Mouse (Mus musculus) adrenal gland, postnatal 10 days (tissue): ENCODE measurements around the gene Egf. TPM values are rescaled to one million over a fixed set of nuclear protein-coding genes. Genes with fewer than 3 reads are reported as not detected.
"Not testable (repeated sequence)": the region's sequence is repeated elsewhere in the genome, so short reads cannot be mapped to it uniquely, and the experiment has no call there.

Experiments
- DNase-seq: peaks from one replicate; pipeline ENCODE4 v3.0.0; 2021; ENCODE audit warnings: mixed read lengths
- long read RNA-seq, 2 experiments: library from polyadenylated mRNA; stranded (forward); transcript quantifications; one replicate each; pipeline ENCODE4 v2.0.0; 2021
- total RNA-seq, 2 experiments: library from RNA; stranded (reverse); gene quantifications; 2 replicates each; pipeline ENCODE4 v1.2.3; 2021

Egf gene
- 1 to 10 TPM in 1 of 2 experiments, under 1 TPM in 1; 0.69 to 3.2 TPM for total RNA-seq
- long read RNA-seq, experiment 1, partial matches to known transcripts, result 0 of 1 reads
- long read RNA-seq, experiment 1, other reads (novel, unspliced or antisense), result 1 of 1 reads
- long read RNA-seq, experiment 2, partial matches to known transcripts, result 2 of 3 reads
- long read RNA-seq, experiment 2, other reads (novel, unspliced or antisense), result 1 of 3 reads

DNA sequence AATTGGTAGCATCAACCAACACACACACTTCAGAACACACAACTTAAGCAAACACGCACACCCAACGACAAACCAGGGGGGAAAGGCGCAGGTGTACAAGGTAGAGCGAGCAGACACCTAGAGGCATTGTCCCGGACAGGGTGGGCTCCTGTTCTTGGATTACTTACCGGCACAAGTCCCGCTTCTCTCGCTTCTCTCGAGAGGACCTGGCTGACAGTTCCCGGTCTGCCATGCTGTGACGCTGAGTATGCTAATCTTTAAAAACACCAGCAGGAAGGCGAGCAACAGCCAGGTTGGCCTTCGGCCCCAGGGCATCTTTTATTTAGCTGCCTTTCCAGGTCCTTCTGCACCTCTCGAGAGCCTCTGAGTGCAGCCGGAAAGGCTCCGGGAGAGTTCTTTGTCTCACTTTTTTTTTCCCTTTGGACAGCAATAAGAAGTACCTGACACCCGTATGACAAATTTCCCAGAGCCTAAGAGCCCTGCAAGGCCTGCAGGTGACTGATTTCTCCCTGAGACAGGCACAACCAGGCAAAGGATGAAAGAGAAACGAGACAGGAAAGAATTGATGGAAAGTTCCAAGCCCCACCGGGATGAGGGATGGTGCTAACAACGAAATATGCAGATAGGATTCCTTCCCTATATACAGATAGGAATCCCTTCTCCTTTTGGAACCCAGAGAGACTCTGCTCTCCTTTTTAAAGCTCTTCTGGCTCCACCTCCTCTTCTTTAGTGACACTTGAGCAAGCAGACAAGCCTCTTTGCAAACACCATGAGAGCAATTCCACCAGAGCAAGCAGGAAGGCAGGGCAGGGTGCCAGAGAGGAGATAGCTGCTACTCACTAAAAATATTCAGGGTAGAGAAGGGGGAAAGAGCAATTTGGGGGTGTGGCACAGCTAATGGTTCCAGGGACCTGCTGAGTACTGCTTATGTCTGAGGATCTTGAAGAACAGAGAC lies at the start of gene Egf:
TSS of gene Egf (minus strand) at position 667 of the 955 bp plus-strand sequence.
- DNase-seq, result peak; percentile 14

DNA sequence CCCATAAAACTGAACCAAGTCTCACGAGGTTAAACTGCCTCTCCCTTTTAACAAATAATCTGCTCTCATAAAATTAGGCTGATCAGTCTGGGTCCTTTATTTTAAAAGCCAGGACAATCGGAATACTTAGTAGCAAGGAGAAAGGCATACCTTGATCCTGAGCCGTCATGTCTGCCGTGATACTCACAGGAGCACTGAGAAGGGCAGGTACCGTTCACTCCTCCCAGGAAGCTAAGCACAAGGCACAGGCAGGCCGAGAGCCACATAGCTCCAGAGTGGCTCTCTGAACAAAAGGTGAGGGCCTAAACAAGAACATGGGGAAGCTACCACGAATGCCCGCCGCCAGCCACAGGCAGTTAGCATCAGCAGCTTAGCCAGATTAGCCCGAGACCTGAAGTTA lies 48.6 kb upstream of the Egf start, which contains the start of gene Lrit3:
TSS of gene Lrit3 (minus strand) at position 266 of the 400 bp plus-strand sequence.
- no peak for DNase-seq

DNA sequence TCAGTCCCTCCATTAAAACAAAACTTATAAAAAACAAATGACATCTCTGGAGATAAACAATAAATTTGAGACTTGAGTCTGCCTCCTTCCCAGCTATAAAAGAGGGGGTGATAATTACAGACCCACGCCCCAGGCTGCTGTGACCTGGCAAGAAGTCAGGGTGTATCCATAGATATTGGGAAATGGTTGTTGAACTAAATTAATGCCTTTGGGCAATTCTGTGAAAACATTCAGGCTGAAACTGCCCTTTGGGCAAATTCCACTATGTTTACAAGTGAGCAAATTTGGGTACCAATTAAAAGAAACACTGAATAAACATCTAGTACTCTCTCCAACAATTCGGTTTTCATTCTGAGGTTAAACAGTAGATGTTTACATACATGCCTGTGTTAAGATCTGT lies 43.9 kb upstream of the Egf start:
- DNase-seq, result no peak

DNA sequence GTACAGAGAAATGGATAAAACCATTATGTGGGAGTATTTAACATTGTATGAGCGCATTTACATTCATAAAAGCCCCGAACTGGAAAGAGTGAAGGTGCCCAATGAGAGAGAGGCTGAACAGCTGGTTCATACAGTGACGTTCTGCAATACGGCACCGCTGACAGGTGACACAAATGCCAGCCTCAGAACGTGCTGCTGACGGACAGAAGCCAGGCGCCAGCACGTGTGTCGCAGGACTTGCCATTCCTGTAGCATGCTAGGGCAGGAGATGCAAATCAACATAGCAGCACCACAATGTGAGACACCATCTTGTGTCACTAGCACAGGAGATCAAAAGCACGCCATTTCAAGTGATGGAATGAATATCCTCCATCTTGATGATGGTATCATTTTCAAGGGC lies 43.4 kb upstream of the Egf start:
- DNase-seq, result no peak

DNA sequence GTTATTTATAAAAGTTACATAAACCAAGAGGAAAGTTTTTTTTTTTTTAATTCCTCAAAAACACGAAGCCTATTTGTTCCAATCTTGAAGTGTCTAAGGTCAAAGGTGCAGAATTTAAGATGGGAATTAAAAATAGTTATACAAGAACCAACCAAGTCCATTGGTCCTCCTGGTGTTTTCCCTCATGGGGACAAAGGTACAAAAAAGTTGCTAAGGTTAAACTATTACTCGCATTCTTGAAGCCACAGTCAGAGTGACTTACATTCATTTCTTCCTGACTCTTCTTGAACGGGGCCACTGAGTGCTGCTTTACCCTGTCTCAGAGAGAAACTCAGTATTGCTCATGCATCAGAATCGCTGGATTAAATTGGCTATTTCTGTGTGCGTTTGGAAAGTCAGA lies 42.2 kb upstream of the Egf start:
- no peak for DNase-seq

DNA sequence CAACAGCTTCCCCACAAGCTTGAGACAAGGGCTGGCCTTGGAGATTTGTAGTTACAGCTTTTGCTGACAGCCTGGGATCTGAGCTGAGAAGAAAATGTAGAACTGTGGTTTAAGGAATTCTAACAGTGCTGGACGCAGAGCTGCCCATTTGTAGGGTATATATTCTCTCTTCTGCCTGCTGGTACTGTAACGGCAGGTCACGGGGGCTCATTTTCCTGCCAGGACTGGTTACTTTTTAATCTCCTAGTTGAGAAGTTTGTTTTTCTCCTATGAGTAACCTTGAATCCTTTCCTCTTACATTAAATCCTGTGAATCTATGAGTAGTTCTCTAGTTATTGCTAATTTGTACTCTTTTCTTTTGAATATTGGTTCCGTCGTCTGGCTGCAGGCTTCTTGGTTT lies 38.7 kb upstream of the Egf start:
- DNase-seq, result no peak

DNA sequence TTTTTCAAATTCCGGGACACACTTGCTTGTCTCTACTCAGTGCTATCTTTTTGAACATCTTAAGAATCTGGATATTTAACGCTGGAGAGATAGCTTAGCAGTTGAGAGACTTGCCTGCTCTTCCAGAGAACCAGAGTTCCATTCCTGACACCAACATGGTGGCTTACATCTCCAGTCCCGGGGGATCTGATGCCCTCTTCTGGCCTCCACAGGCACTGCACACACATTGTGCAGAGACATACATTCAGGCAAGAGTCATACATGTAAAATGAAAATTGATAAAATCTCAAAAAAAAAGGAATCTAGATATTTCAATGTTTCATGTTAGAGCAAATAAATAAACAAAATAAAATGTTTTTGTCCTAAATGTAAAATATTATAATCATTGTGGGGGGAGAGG lies 27.6 kb upstream of the Egf start:
- no peak for DNase-seq

DNA sequence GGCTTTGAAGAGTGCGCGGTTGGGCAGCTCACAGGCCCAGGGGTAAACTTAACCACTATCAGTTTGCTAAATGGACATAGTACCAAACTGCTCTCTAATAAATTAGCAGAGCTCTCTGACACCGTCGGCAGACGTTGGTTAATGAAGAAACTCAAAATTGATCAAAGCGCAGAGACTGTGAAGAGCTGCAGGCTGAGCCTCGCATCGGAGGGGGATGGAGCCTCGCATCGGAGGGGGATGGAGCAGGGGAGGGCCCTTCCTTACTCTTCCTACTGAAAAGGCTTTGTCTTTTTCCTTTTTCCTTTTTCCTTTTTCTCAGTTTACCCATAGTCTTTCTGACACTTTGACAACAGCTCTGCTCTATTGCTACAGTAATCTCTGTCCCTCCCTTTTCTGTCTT lies 26.3 kb upstream of the Egf start:
- no peak for DNase-seq

DNA sequence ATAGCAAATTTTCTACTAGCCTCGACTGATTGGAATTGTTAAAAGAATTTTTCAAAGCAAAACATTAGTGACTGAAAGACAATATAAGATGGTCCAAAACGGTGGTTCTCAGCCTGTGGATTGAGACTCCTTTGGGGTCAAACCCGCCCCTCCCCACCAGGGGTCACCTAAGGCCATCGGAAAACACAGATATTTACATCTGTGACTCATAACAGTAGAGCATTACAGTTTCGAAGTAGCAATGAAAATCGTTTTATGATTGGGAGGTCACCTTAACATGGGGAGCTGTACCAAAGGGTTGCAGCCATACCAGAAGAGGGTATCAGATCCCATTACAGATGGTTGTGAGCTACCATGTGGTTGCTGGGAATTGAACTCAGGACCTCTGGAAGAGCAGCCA lies 16.1 kb upstream of the Egf start:
- DNase-seq, result no peak

DNA sequence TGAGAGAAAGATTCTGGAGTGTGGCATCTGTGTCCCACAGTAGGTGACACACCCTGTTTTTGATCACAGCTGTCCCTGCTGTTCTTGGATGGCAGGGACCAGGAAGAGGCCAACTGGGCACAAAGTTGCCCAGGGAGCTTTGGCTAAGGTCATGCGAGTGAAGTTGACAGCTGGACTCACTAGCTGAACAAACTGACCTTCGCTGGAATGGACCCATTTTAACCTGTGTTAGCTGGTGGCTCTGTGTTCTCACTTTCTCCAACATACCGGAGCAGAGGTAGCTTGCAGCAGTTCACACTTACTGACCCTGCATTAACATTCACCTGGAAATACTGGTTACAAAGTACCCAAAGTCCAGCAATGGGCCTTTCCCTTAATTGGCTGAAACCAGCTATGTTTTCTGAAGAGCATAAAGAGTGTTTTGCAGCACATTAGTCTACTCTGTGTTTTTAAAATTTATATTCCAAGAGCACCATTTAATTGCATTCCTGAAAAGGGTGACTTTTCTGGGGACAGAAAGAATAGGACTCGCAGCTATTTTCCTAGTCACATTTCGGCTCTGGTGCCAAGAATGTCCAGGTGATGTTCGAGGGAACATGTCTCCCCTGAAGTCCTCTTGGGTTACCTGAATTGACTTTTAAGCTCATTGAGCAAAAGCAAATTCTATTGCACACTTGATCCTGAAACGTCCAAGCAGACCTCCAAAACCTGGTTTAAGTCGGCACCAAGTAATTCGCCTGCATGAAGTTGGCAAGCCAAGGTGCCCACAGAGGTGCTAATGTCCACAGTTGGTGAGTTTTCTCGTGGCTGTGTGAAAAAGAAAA lies 12.1 kb upstream of the Egf start:
- DNase-seq, result no peak

DNA sequence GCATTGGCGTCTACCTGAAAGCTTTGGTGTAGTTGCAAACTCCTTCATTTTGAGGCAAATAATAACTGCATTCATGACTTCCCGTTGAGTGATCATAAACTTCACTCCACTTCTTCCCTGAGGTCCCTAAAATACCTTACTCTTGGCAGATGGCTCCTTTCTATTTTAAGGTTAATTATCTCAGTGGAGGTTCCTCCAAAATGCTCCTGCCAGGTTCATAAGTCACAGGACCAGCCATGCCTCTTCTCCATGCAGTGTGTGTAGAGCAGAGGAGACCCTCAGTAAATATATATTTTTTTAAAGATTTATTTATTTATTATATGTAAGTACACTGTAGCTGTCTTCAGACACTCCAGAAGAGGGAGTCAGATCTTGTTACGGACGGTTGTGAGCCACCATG lies 11.0 kb upstream of the Egf start:
- DNase-seq, result no peak

DNA sequence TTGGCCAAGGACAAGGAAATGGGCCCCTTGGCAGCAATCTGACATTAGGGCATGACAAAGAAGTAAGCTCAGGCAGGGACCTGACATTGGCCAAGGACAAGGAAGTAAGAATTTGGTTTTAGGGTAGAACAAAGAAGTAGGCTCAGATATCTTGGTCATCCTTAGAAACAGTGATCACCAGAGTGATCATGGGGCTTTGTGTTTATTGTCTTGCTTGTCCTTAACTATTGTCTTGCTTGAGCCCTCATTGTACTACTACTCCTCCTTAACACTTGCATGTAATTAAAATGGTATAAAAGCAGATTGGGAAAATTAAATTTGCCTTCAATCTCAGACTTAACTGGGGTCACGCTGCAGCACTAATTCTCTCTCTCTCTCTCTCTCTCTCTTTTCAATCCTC lies 2.5 kb upstream of the Egf start:
- DNase-seq, result not testable (repeated sequence)

DNA sequence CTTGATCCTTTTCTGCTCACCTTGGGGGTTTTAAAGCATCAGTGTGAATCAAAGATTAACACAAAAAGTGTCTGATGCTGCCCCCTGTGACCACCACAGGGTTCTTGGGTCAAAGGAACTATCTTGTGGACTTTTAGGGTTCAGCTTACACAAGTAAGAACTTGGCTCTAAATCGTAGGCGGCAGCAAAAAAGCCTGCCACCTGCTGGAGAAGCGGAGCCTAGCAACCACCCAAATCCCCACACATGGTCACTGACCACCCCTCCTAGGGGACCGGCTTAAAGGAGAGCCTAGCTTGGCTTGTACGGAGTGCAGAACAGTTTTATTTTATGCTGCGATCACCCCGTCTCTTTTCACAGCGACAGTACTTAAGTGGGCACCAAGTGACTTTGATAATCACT lies 10.3 kb downstream of the Egf start:
- peak; percentile 28 for DNase-seq

DNA sequence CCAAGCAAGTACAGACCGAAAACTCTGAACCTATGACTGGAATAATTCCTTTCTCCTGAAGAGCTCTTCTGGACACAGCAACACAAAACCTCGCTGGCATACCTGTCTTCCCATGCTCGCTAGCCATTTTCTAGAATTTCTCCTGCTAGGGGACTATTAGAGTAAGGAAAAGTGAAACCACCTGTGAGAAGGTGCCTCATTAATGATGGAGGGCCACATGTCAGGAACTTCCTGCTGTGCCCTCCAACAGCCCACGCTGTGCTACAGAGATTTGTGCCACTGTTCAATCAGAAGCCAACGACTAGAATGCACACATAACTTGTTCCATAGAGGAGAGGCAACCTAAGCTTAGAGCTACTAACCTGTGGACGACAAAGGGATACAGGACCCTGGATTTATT lies 12.3 kb downstream of the Egf start:
- DNase-seq, result no peak

DNA sequence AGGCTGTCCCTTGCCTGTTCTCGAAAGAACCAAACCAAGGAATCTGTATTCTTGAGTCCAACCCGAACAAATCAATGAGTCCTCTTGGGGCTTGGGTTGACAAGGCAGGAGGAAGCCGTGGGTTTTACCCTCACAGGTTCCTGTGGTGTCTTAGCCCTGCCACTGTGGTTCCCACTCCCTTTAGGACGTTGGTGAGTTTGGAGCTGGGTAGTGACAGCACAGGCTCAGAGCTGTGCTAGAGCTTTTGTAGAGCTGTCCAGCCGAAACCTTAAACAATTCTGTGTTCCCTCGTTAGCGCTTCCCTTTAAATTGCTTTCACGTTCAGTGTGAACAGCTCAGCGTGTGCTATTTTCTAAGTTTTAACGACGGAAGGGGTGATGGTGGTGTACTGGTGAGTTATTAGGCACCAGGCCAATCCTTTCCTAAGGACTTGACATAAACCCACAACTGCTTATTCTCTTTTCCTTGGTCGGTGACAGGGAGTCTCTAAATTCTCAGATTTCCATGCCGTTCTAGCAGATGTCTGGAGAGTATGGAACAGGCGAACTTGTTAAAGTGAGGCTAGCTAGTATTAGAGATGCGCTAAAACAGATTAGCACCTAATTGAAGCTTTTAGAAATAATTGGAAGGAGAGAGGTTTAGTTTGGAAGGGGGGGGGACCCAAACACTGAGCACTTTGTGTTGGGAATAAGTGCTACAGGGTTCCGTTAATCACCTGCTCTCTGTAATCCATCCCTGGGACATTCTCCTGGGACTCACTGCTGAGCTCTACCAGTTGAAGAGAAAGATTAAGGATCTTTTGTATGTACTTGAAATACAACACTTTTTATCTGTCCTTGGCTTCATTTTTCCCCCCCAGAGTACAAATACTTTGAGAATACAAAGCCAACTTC lies 16.6 kb downstream of the Egf start:
- no peak for DNase-seq

DNA sequence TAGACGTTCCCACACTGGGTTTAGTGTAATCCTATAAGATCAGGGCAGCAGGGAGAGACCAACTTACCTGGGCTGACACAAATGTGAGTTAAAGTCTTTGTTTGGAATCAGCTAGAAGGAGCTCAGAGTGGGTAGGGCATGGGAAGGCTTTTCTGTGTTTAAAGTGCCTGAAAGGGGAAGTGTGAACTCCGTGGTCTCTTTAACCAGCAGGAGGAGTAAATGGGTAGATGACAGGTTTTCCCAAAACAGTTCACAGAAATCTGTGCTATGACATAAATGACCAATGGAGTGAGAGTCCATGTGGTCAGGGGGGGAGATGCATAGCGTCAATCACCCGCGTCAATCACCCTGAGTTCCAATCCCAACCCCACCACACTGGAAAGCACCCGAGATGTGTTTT lies 23.5 kb downstream of the Egf start:
- DNase-seq, result no peak

DNA sequence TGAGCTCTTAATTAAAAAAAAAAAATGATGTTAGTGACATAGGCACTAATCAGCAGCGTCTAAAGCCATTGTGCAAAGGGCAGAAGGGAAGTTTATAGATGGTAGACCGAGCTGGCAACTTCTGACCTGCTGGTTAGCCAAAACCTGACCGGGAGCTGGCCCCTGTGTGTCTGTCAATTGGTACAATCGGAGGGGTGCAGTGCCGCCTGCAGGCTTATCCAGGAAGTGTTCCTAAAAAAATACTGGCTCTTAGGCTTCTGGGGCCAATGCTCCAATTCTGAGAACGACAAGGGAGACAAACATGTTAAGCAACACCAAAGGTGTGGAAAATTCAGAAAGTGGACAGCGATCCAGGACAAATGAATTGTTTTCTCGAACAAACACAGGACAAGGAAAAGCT lies 24.7 kb downstream of the Egf start:
- DNase-seq, result peak; percentile 51

DNA sequence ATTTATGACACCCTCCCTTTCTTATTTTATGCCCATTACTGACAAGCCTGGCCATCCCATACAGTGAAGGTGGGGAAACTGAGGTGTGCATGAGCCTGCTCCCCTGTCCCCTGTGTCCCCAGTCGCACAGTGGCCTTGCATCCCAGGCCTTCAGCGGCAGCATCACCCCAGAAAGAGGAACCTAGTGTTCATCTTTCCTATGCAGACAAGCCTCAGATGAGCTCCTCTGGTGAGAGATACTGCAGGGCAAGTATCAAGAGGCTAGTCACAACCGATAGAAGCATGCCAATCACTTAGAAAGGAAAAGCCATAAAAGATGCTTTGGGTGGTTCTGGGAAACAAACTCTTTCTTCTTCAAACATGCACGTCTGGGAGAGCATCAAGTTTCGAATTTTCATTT lies 25.2 kb downstream of the Egf start:
- no peak for DNase-seq

DNA sequence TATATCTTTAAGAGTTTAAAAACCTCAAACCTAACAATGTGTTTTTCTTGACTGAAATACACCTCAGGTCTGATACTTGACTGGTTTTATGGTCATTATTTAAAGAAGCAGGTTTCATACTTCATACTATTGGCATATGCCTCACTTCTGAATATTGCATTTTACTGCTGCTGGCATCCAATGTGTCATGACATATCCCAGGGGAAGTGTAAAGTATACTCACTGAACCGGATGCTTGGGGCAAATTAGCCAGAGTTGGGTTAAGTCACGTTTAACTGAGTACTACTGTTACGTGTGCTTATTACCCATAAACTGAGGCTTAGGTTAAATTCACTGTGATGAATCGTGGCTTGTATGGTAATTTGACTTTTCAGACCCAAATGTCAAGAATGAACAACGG lies 29.5 kb downstream of the Egf start:
- no peak for DNase-seq

DNA sequence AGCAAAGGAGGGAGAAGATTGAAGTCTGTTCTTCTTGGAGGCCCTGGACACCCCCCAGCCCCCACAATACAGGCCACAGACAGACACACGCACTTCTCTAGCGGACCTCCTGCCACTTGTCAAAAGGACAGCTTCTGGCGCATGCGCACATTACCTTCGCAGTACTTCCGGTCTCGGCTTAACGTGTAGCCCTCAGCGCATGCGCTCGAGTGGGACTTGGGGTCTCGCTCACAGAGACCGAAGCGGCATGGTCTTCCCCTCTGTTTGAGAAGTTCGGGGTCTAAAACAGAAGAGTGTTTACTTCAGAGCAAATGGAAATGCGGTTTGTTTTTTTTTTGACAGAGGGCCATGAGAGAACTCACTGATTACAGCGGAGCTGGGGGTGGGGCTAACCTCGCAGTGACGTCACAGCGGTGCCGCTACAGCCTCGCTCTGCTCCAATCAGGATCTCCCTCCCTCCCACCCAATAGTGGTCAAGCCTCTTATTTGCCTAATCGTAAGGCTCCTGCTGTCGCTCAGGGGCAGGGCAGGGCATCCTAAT lies 30.1 kb downstream of the Egf start:
- DNase-seq, result peak; percentile 93

DNA sequence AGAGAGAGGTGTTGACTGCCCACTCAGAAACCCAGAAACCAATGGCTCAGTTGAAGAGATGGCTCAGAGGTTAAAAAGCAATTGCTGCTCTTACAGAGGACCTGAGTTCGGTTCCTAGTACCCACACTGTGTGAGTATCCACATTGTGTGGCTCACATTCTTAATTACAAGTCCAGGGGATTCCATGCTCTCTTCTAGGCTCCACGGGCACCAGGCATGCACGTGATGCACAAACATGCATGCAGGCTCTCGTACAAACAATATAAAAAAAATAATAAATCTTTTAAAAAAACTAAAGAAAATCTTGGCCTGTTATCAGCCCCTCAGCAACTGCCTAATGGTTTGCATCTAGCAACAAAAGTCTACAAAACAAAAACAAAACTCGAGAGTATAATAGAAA lies 30.6 kb downstream of the Egf start:
- DNase-seq, result no peak

DNA sequence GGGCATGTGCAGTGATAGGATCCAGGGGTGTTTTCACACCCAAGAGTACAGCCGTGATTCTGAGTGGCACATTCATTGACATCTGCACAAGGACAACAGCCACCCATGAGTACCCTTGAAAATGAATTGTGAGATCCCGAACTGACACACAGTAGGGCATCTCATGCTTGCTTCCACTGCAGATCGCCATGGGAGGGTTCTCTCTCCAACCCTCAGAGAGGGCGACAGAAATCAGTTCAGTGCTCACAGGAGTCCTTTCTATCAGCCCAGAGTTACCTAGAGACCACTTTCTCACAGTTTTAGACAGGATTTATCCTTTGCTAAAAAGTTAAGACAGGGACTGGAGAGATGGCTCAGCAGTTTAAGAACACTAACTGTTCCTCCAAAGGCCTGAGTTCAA lies 31.8 kb downstream of the Egf start:
- DNase-seq, result no peak
